Mouse (Mus musculus) ES-E14 (cell line): ENCODE measurements around the gene Svep1. TPM values are rescaled to one million over a fixed set of nuclear protein-coding genes. Genes with fewer than 3 reads are reported as not detected.

Experiments
- DNase-seq: peaks from one replicate; pipeline ENCODE4 v3.0.0-alpha.2; 2013; ENCODE audit warnings: low read depth, low spot score
- H3K27ac ChIP-seq: 2 replicates; pipeline ENCODE4 v1.5.1; 2012; ENCODE audit warnings: low read depth, mild to moderate bottlenecking, low read length, moderate library complexity, mixed read lengths; ENCODE audit not compliant: poor library complexity, insufficient read depth, severe bottlenecking
- H3K36me3 ChIP-seq: 2 replicates; pipeline ENCODE4 v1.6.1; 2012; ENCODE audit warnings: mild to moderate bottlenecking, low read length, moderate library complexity, mixed read lengths; ENCODE audit not compliant: control insufficient read depth, poor library complexity, insufficient read depth, severe bottlenecking
- H3K4me1 ChIP-seq, 2 experiments: fragments of 150-350 bp in 1 of 2; sonication (generic) in 1 of 2; 2 replicates each; pipeline ENCODE4 v1.6.1; 2012; ENCODE audit warnings: low read length in 2 of 2, mild to moderate bottlenecking in 1 of 2, mixed read lengths in 1 of 2; ENCODE audit not compliant: control insufficient read depth in 2 of 2, insufficient read depth in 2 of 2, poor library complexity in 1 of 2
- H3K4me3 ChIP-seq, 2 experiments: fragments of 150-350 bp in 1 of 2; sonication (generic) in 1 of 2; 2 replicates each; pipeline ENCODE4 v1.5.1; 2012; ENCODE audit warnings: low read length in 2 of 2, low read depth in 1 of 2, mild to moderate bottlenecking in 1 of 2, mixed read lengths in 1 of 2; ENCODE audit not compliant: insufficient read depth in 1 of 2, poor library complexity in 1 of 2, severe bottlenecking in 1 of 2
- H3K9ac ChIP-seq: 2 replicates; pipeline ENCODE4 v1.6.1; 2012; ENCODE audit warnings: low read depth, mild to moderate bottlenecking, low read length, mixed read lengths; ENCODE audit not compliant: poor library complexity, insufficient read depth, severe bottlenecking
- H3K9me3 ChIP-seq: fragments of 150-350 bp; sonication (generic); 2 replicates; pipeline ENCODE4 v1.6.1; 2012; ENCODE audit warnings: low read depth, mild to moderate bottlenecking, low read length; ENCODE audit not compliant: control insufficient read depth, insufficient read depth
- CHD2 ChIP-seq: IDR thresholded peaks from 2 replicates; pipeline ENCODE4 v1.6.1; 2014; ENCODE audit warnings: mild to moderate bottlenecking, low read depth, low read length, inconsistent platforms
- HCFC1 ChIP-seq: IDR thresholded peaks from 2 replicates; pipeline ENCODE4 v1.6.1; 2012; ENCODE audit warnings: low read length, inconsistent platforms, borderline replicate concordance; ENCODE audit not compliant: insufficient read depth
- MAFK ChIP-seq: IDR thresholded peaks from 2 replicates; pipeline ENCODE4 v1.6.1; 2014; ENCODE audit warnings: mild to moderate bottlenecking, low read depth, low read length, inconsistent platforms; ENCODE audit not compliant: insufficient read depth
- ZC3H11A ChIP-seq: IDR thresholded peaks from 2 replicates; pipeline ENCODE4 v1.6.1; 2012; ENCODE audit warnings: low read depth, mild to moderate bottlenecking, inconsistent platforms, low read length, borderline replicate concordance
- ZNF384 ChIP-seq: IDR thresholded peaks from 2 replicates; pipeline ENCODE4 v1.6.1; 2012; ENCODE audit warnings: low read depth, low read length, inconsistent platforms
- in situ Hi-C, 2 experiments: fragments of 600-800 bp; cut with MboI; formaldehyde crosslinking; loops; one replicate each; pipeline ENCODE4 v1.15.1; 2025; ENCODE audit warnings: low sequenced_read_pairs in 2 of 2, inconsistent platforms in 1 of 2; ENCODE audit not compliant: unreplicated experiment in 2 of 2
- total RNA-seq: library from RNA; depleted of rRNA; stranded (reverse); fragments of 300-350 nt; gene quantifications from 2 replicates; pipeline ENCODE4 v1.2.3, GENCODE M21; 2012

The Svep1 gene
- total RNA-seq, 1 experiment = 0.22 TPM

- H3K4me3 ChIP-seq = no peak overlapping the region
- H3K27ac ChIP-seq = no peak overlapping the region
- no peak overlapping the region for H3K9ac ChIP-seq
- TF ChIP-seq MAFK (no peak), ZNF384 (no peak), HCFC1 (no peak), ZC3H11A (no peak), CHD2 (no peak)
- in situ Hi-C loops = no loop called here
- H3K4me1 ChIP-seq = no peaks in the 10 kb centered on the region
- no peak for DNase-seq
- no peaks in the 10 kb centered on the region for H3K9me3 ChIP-seq
- no peaks in the 10 kb centered on the region for H3K36me3 ChIP-seq
These were observed 28.2 kb downstream of the Svep1 start for GRCm38 (mm10) chr4:58178489-58178888.

GRCm38 (mm10) chr4:58177256-58177655 is 29.4 kb downstream of the Svep1 start:
- Histone ChIP-seq H3K4me3 (no peak overlapping the region), H3K9ac (no peak overlapping the region), H3K9me3 (no peaks in the 10 kb centered on the region), H3K36me3 (no peaks in the 10 kb centered on the region), H3K4me1 (no peaks in the 10 kb centered on the region), H3K27ac (no peak overlapping the region)
- no peak for DNase-seq
- in situ Hi-C loops = no loop called here
- TF ChIP-seq ZC3H11A = no peak
- no peak for TF ChIP-seq CHD2
- TF ChIP-seq MAFK = no peak
- TF ChIP-seq ZNF384 = no peak
- TF ChIP-seq HCFC1 = no peak

GRCm38 (mm10) chr4:58174435-58174987 is 32.1 kb downstream of the Svep1 start:
- Histone ChIP-seq H3K27ac (no peak overlapping the region), H3K4me1 (no peaks in the 10 kb centered on the region), H3K9ac (no peak overlapping the region), H3K36me3 (no peaks in the 10 kb centered on the region), H3K4me3 (no peak overlapping the region), H3K9me3 (no peaks in the 10 kb centered on the region)
- TF ChIP-seq HCFC1 = no peak
- no peak for TF ChIP-seq CHD2
- no peak for TF ChIP-seq ZNF384
- no peak for TF ChIP-seq ZC3H11A
- no peak for TF ChIP-seq MAFK
- DNase-seq = no peak
- in situ Hi-C loops = no loop called here

- Histone ChIP-seq H3K4me1 (no peaks in the 10 kb centered on the region), H3K27ac (no peak overlapping the region), H3K36me3 (no peaks in the 10 kb centered on the region), H3K9me3 (no peaks in the 10 kb centered on the region), H3K9ac (no peak overlapping the region), H3K4me3 (no peak overlapping the region)
- no peak for DNase-seq
- in situ Hi-C loops = no loop called here
- no peak for TF ChIP-seq ZNF384
- no peak for TF ChIP-seq CHD2
These were observed 33.3 kb downstream of the Svep1 start for GRCm38 (mm10) chr4:58173401-58173800.

GRCm38 (mm10) chr4:58170430-58170829 is 36.2 kb downstream of the Svep1 start:
- Histone ChIP-seq H3K4me3 (no peak overlapping the region), H3K27ac (no peak overlapping the region), H3K9me3 (no peaks in the 10 kb centered on the region), H3K9ac (no peak overlapping the region), H3K4me1 (no peaks in the 10 kb centered on the region), H3K36me3 (no peaks in the 10 kb centered on the region)
- in situ Hi-C loops = no loop called here
- no peak for DNase-seq
- TF ChIP-seq MAFK (no peak), ZNF384 (no peak), CHD2 (no peak), HCFC1 (no peak), ZC3H11A (no peak)
